In genomic region chr7:144014485-144014884, GRCm38 (mm10) we compare ENCODE assay signal across 12 mouse cellular contexts. TPM values are rescaled to one million over a fixed set of nuclear protein-coding genes. Genes with fewer than 3 reads are reported as not detected.
"Had no signal": no experiment of that assay in that cellular context is flagged by ENCODE, and none has a peak within 500 bp of the region (broad histone marks: within the 10 kb centered on the region; RNA-seq: fewer than 3 reads in every experiment).

No protein-coding gene starts in this region.

- H3K27ac ChIP-seq: limb, embryonic 15.5 days; liver, embryonic 14.5 days; midbrain, embryonic 12.5 days had no signal

- ATAC-seq: inflammation-experienced regulatory T-cells, adult 6 months; intestine, postnatal 0 days; midbrain, embryonic 16.5 days had no signal

- H3K9me3 ChIP-seq: limb, embryonic 15.5 days; midbrain, embryonic 12.5 days had no signal

- H3K27me3 ChIP-seq: limb, embryonic 15.5 days; midbrain, embryonic 12.5 days had no signal

- H3K36me3 ChIP-seq: limb, embryonic 15.5 days; midbrain, embryonic 12.5 days had no signal

- H3K4me2 ChIP-seq: limb, embryonic 15.5 days; midbrain, embryonic 12.5 days had no signal

- H3K9ac ChIP-seq: limb, embryonic 15.5 days; liver, embryonic 14.5 days; midbrain, embryonic 12.5 days had no signal

- H3K4me1 ChIP-seq: limb, embryonic 15.5 days; midbrain, embryonic 12.5 days had no signal

- DNase-seq: layer of hippocampus, adult 9-11 months; layer of hippocampus, postnatal 36 days; lung, adult 18-20 months; right cerebral cortex, postnatal 14 days; thymus, postnatal 4 days had no signal

- H3K4me3 ChIP-seq: limb, embryonic 15.5 days; midbrain, embryonic 12.5 days had no signal

RNA-seq across cellular contexts. Expression of gene Shank2, which starts 12.8 kb away (rescaled TPM):
- total RNA-seq: megakaryocyte-erythroid progenitor cell, adult 5-6 weeks had no signal
- polyA plus RNA-seq: inflammation-experienced regulatory T-cells, adult 6 months had no signal
